ENCODE assay signal across 7 mouse cellular contexts in genomic region chr19:5448354-5449150, GRCm38 (mm10). TPM values are rescaled to one million over a fixed set of nuclear protein-coding genes. Genes with fewer than 3 reads are reported as not detected.
DNase-seq lines count a peak whose midpoint lies in the region; ATAC-seq and TF ChIP-seq lines count a peak whose summit lies in the region.

No protein-coding gene starts in this region.

- H3K27ac ChIP-seq in embryonic facial prominence, embryonic 14.5 days (replicated peaks; ENCODE audit: low read depth, low read length) = no peak overlapping the region
- no peak overlapping the region for H3K27ac ChIP-seq in intestine, embryonic 14.5 days (ENCODE audit: low read depth)
- H3K27ac ChIP-seq in midbrain, postnatal 0 days (ENCODE audit: low read depth, low read length) = no peak overlapping the region

- peaks cover 4% of the 10 kb centered on the region; the same call in 1 of the 2 replicates for H3K9me3 ChIP-seq in embryonic facial prominence, embryonic 14.5 days (ENCODE audit: control insufficient read depth, low read length)
- no peaks in the 10 kb centered on the region; the same call in 1 of the 2 replicates for H3K9me3 ChIP-seq in intestine, embryonic 14.5 days (ENCODE audit: control insufficient read depth, low read length)
- H3K9me3 ChIP-seq in midbrain, postnatal 0 days (ENCODE audit: low read length) = no peaks in the 10 kb centered on the region

- H3K27me3 ChIP-seq in embryonic facial prominence, embryonic 14.5 days (replicated peaks; ENCODE audit: control insufficient read depth, insufficient read depth, low read length) = peaks cover 36% of the 10 kb centered on the region
- peaks cover 59% of the 10 kb centered on the region for H3K27me3 ChIP-seq in intestine, embryonic 14.5 days (replicated peaks; ENCODE audit: control insufficient read depth, insufficient read depth, low read length)
- H3K27me3 ChIP-seq in midbrain, postnatal 0 days (ENCODE audit: insufficient read depth, low read length) = peaks cover 44% of the 10 kb centered on the region

- H3K36me3 ChIP-seq in embryonic facial prominence, embryonic 14.5 days (ENCODE audit: control insufficient read depth, insufficient read depth, low read length) = no peaks in the 10 kb centered on the region
- H3K36me3 ChIP-seq in intestine, embryonic 14.5 days (ENCODE audit: control insufficient read depth, insufficient read depth, low read length) = peaks cover 5% of the 10 kb centered on the region; the same call in 1 of the 2 replicates
- no peaks in the 10 kb centered on the region for H3K36me3 ChIP-seq in midbrain, postnatal 0 days (ENCODE audit: insufficient read depth, low read length)

- peak overlapping the region; percentile 58 for H3K4me3 ChIP-seq in embryonic facial prominence, embryonic 14.5 days (ENCODE audit: low read depth, low read length)
- peak overlapping the region; percentile 53 for H3K4me3 ChIP-seq in intestine, embryonic 14.5 days (ENCODE audit: low read depth, low read length)
- H3K4me3 ChIP-seq in midbrain, postnatal 0 days (ENCODE audit: low read depth, low read length) = peak overlapping the region; percentile 47

- ATAC-seq in embryonic facial prominence, embryonic 14.5 days (ENCODE audit: low read depth) = no peak
- 0 out of 2 replicates have a peak, but pooled peaks have one; percentile 8 for ATAC-seq in intestine, embryonic 14.5 days (replicated peaks; ENCODE audit: low FRiP score, low TSS enrichment, low read depth)
- no peak for ATAC-seq in midbrain, postnatal 0 days (ENCODE audit: low FRiP score)
- ATAC-seq in frontal cortex, adult (ENCODE audit: low TSS enrichment) = no peak

- peak; percentile 90 for DNase-seq in 3134 (ENCODE audit: extremely low read depth, insufficient read length, low spot score)
- DNase-seq in 3T3-L1 (ENCODE audit: low read depth, low spot score) = peak; percentile 80
- DNase-seq in embryonic facial prominence, embryonic 14.5 days (ENCODE audit: low spot score) = no peak
- peak; percentile 62 for DNase-seq in intestine, embryonic 14.5 days (ENCODE audit: low spot score)
- DNase-seq in midbrain, postnatal 0 days (ENCODE audit: low spot score) = no peak
- no peak for DNase-seq in gastrocnemius, adult 18-20 months (ENCODE audit: low spot score)

- H3K4me1 ChIP-seq in embryonic facial prominence, embryonic 14.5 days (ENCODE audit: control insufficient read depth, insufficient read depth, low read length) = 0 out of 2 replicates have a peak, but pooled peaks cover 4% of the 10 kb centered on the region
- peaks cover 10% of the 10 kb centered on the region; the same call in 1 of the 2 replicates for H3K4me1 ChIP-seq in intestine, embryonic 14.5 days (replicated peaks; ENCODE audit: control insufficient read depth, insufficient read depth, low read length)
- 0 out of 2 replicates have a peak, but pooled peaks cover 4% of the 10 kb centered on the region for H3K4me1 ChIP-seq in midbrain, postnatal 0 days (ENCODE audit: insufficient read depth, low read length)

- peak overlapping the region; percentile 94 for H3K4me2 ChIP-seq in embryonic facial prominence, embryonic 14.5 days (ENCODE audit: low read depth, low read length)
- peak overlapping the region; percentile 99 for H3K4me2 ChIP-seq in intestine, embryonic 14.5 days (ENCODE audit: low read length)
- peak overlapping the region; percentile 97 for H3K4me2 ChIP-seq in midbrain, postnatal 0 days (ENCODE audit: low read depth, low read length, poor library complexity, severe bottlenecking)

- no peak overlapping the region for H3K9ac ChIP-seq in embryonic facial prominence, embryonic 14.5 days (ENCODE audit: low read depth, low read length)
- H3K9ac ChIP-seq in intestine, embryonic 14.5 days (ENCODE audit: low read length) = no peak overlapping the region
- H3K9ac ChIP-seq in midbrain, postnatal 0 days (replicated peaks; ENCODE audit: low read length, poor library complexity, severe bottlenecking) = no peak overlapping the region

- WGBS in embryonic facial prominence, embryonic 14.5 days = 8% methylated on average over 30 of the region's 36 CpGs
- WGBS in intestine, embryonic 14.5 days = 6% methylated on average over 36 of the region's 36 CpGs
- WGBS in midbrain, postnatal 0 days = 10% methylated on average over 36 of the region's 36 CpGs

- no peak for TF ChIP-seq CTCF in midbrain, postnatal 0 days (IDR thresholded peaks at IDR 0.05)

RNA-seq across cellular contexts. Expression of gene Fosl1, which starts 1.2 kb away (rescaled TPM):
- polyA plus RNA-seq in embryonic facial prominence, embryonic 14.5 days (2014; fragmentation: Nextera tagmentation; extraction: Ambion mirVana) = not detected in 2 replicates
- not detected in 2 replicates for polyA plus RNA-seq in intestine, embryonic 14.5 days (2014; fragmentation: Nextera tagmentation; extraction: Ambion mirVana)
- 0.11 TPM in 1 of 2 replicates, not detected in the other for total RNA-seq in midbrain, postnatal 0 days (2014; rRNA removed)
- polyA plus RNA-seq in midbrain, postnatal 0 days (2015; fragmentation: Nextera tagmentation; extraction: Ambion mirVana) = not detected in 2 replicates
- under 1 TPM; 0.17 to 0.34 TPM for total RNA-seq in gastrocnemius, adult 18-20 months (2021)

RNA-seq across cellular contexts. Expression of gene Ccdc85b, which starts 9.1 kb away (rescaled TPM):
- 5.7 and 6.1 TPM in 2 replicates for polyA plus RNA-seq in embryonic facial prominence, embryonic 14.5 days (2014; fragmentation: Nextera tagmentation; extraction: Ambion mirVana)
- 7.1 TPM in 2 replicates for polyA plus RNA-seq in intestine, embryonic 14.5 days (2014; fragmentation: Nextera tagmentation; extraction: Ambion mirVana)
- 14.3 and 19.4 TPM in 2 replicates for total RNA-seq in midbrain, postnatal 0 days (2014; rRNA removed)
- 15.4 and 15.6 TPM in 2 replicates for polyA plus RNA-seq in midbrain, postnatal 0 days (2015; fragmentation: Nextera tagmentation; extraction: Ambion mirVana)
- total RNA-seq in gastrocnemius, adult 18-20 months (2021) = 1 to 10 TPM; 4.0 to 5.1 TPM

RNA-seq across cellular contexts. Expression of gene Fibp, which starts 11.9 kb away (rescaled TPM):
- 75.0 and 99.0 TPM in 2 replicates for polyA plus RNA-seq in embryonic facial prominence, embryonic 14.5 days (2014; fragmentation: Nextera tagmentation; extraction: Ambion mirVana)
- polyA plus RNA-seq in intestine, embryonic 14.5 days (2014; fragmentation: Nextera tagmentation; extraction: Ambion mirVana) = 111 and 112 TPM in 2 replicates
- total RNA-seq in midbrain, postnatal 0 days (2014; rRNA removed) = 91.4 and 122 TPM in 2 replicates
- 174 and 191 TPM in 2 replicates for polyA plus RNA-seq in midbrain, postnatal 0 days (2015; fragmentation: Nextera tagmentation; extraction: Ambion mirVana)
- 10 to 100 TPM; 33.7 to 38.5 TPM for total RNA-seq in gastrocnemius, adult 18-20 months (2021)

RNA-seq across cellular contexts. Expression of gene Ctsw, which starts 19.8 kb away (rescaled TPM):
- polyA plus RNA-seq in embryonic facial prominence, embryonic 14.5 days (2014; fragmentation: Nextera tagmentation; extraction: Ambion mirVana) = 0.85 and 1.5 TPM in 2 replicates
- polyA plus RNA-seq in intestine, embryonic 14.5 days (2014; fragmentation: Nextera tagmentation; extraction: Ambion mirVana) = 1.6 and 2.0 TPM in 2 replicates
- total RNA-seq in midbrain, postnatal 0 days (2014; rRNA removed) = 0.33 and 0.94 TPM in 2 replicates
- 1.5 and 1.9 TPM in 2 replicates for polyA plus RNA-seq in midbrain, postnatal 0 days (2015; fragmentation: Nextera tagmentation; extraction: Ambion mirVana)
- total RNA-seq in gastrocnemius, adult 18-20 months (2021) = not detected

RNA-seq across cellular contexts. Expression of gene AI837181, which starts 23.6 kb away (rescaled TPM):
- 51.1 and 56.1 TPM in 2 replicates for polyA plus RNA-seq in embryonic facial prominence, embryonic 14.5 days (2014; fragmentation: Nextera tagmentation; extraction: Ambion mirVana)
- 34.2 and 41.2 TPM in 2 replicates for polyA plus RNA-seq in intestine, embryonic 14.5 days (2014; fragmentation: Nextera tagmentation; extraction: Ambion mirVana)
- 73.2 and 98.8 TPM in 2 replicates for total RNA-seq in midbrain, postnatal 0 days (2014; rRNA removed)
- 74.1 and 85.2 TPM in 2 replicates for polyA plus RNA-seq in midbrain, postnatal 0 days (2015; fragmentation: Nextera tagmentation; extraction: Ambion mirVana)
- 10 to 100 TPM; 32.9 to 36.2 TPM for total RNA-seq in gastrocnemius, adult 18-20 months (2021)

Comparison
In these comparisons a context has a peak if more than half of its experiments do, and no peak if none do; other contexts are left out.
1. DNase-seq: peak in 3134 (single experiment), 3T3-L1 (single experiment) and intestine, embryonic 14.5 days (single experiment); none in embryonic facial prominence, embryonic 14.5 days (single experiment), midbrain, postnatal 0 days (single experiment) and gastrocnemius, adult 18-20 months (single experiment).
2. Peak in every context shown above with its lines, with median percentiles within 50 percentile points of each other: H3K4me2 ChIP-seq and H3K4me3 ChIP-seq.